Mouse (Mus musculus) limb, embryonic 10.5 days (tissue): ENCODE results near the gene Hmg20a. TPM values are rescaled to one million over a fixed set of nuclear protein-coding genes. Genes with fewer than 3 reads are reported as not detected.
A peak's percentile ranks its signal among the peaks of the same experiment; 100 is the strongest.

Source experiments
- DNase-seq: peaks from one replicate; pipeline ENCODE4 v3.0.0-alpha.2; 2017; ENCODE audit warnings: low spot score
- H3K27ac ChIP-seq: fragments of 300-500 bp; sonication (generic); 2 replicates; pipeline ENCODE4 v1.5.1; 2016; ENCODE audit warnings: mild to moderate bottlenecking
- H3K27me3 ChIP-seq: fragments of 300-500 bp; sonication (generic); 2 replicates; pipeline ENCODE4 v1.6.1; 2016; ENCODE audit warnings: low read depth, mild to moderate bottlenecking; ENCODE audit not compliant: poor library complexity, severe bottlenecking
- H3K36me3 ChIP-seq: fragments of 300-500 bp; sonication (generic); 2 replicates; pipeline ENCODE4 v1.6.1; 2016; ENCODE audit warnings: mild to moderate bottlenecking, moderate library complexity
- H3K4me1 ChIP-seq: fragments of 300-500 bp; sonication (generic); 2 replicates; pipeline ENCODE4 v1.6.1; 2016
- H3K4me3 ChIP-seq: fragments of 300-500 bp; sonication (generic); 2 replicates; pipeline ENCODE4 v1.5.1; 2016; ENCODE audit warnings: mild to moderate bottlenecking, moderate library complexity
- H3K9me3 ChIP-seq: fragments of 300-500 bp; sonication (generic); replicated peaks from 2 replicates; pipeline ENCODE4 v1.6.1; 2016; ENCODE audit warnings: mild to moderate bottlenecking
- WGBS: fragments of 180-500 bp; shearing (Covaris S2); methylation state at CpG from one replicate; pipeline ENCODE4 v1.1.7; 2016; 5-methylcytosine and 5-hydroxymethylcytosine counted together
- polyA plus RNA-seq: library from polyadenylated mRNA; unstranded; fragments of >200 nt; fragmentation: Nextera tagmentation; extraction: Ambion mirVana; gene quantifications from 2 replicates; pipeline ENCODE4 v1.2.1, GENCODE M21; 2016

The Hmg20a gene
- polyA plus RNA-seq, 1 experiment from 2014 or later: 67.5 TPM

- peaks cover 73% of the 10 kb centered on the region for H3K36me3 ChIP-seq
- 90% methylated on average over 3 of the region's 3 CpGs for WGBS
Measured at GRCm38 (mm10) chr9:56487651-56488050, 69.2 kb downstream of the Hmg20a start.

GRCm38 (mm10) chr9:56492391-56492790 is 74.0 kb downstream of the Hmg20a start:
- H3K36me3 ChIP-seq: peaks cover 90% of the 10 kb centered on the region
- 82% methylated on average over 3 of the region's 3 CpGs for WGBS
- no peak for DNase-seq
- no peaks in the 10 kb centered on the region for H3K9me3 ChIP-seq
- H3K4me3 ChIP-seq: no peak overlapping the region
- peaks cover 6% of the 10 kb centered on the region; the same call in 1 of the 2 replicates for H3K4me1 ChIP-seq
- H3K27ac ChIP-seq: no peak overlapping the region
- no peaks in the 10 kb centered on the region for H3K27me3 ChIP-seq

More at GRCm38 (mm10) chr9:56487651-56488050, 69.2 kb downstream of the Hmg20a start:
- H3K27me3 ChIP-seq: no peaks in the 10 kb centered on the region
- H3K27ac ChIP-seq: no peak overlapping the region
- no peak for DNase-seq
- no peaks in the 10 kb centered on the region for H3K9me3 ChIP-seq
- peaks cover 8% of the 10 kb centered on the region; the same call in 1 of the 2 replicates for H3K4me1 ChIP-seq
- no peak overlapping the region for H3K4me3 ChIP-seq

GRCm38 (mm10) chr9:56492916-56493315 is 74.5 kb downstream of the Hmg20a start:
- H3K27ac ChIP-seq: no peak overlapping the region
- DNase-seq: no peak
- H3K4me3 ChIP-seq: no peak overlapping the region
- WGBS: 71% methylated on average over 1 of the region's 1 CpGs
- H3K27me3 ChIP-seq: no peaks in the 10 kb centered on the region
- peaks cover 85% of the 10 kb centered on the region for H3K36me3 ChIP-seq
- H3K4me1 ChIP-seq: peaks cover 6% of the 10 kb centered on the region; the same call in 1 of the 2 replicates
- no peaks in the 10 kb centered on the region for H3K9me3 ChIP-seq

GRCm38 (mm10) chr9:56495088-56495487 is 76.7 kb downstream of the Hmg20a start:
- Histone ChIP-seq H3K9me3 (no peaks in the 10 kb centered on the region), H3K27me3 (no peaks in the 10 kb centered on the region), H3K4me1 (peaks cover 11% of the 10 kb centered on the region; the same call in 1 of the 2 replicates), H3K36me3 (peaks cover 63% of the 10 kb centered on the region), H3K27ac (no peak overlapping the region), H3K4me3 (no peak overlapping the region)
- WGBS: 69% methylated on average over 7 of the region's 7 CpGs
- no peak for DNase-seq

GRCm38 (mm10) chr9:56495795-56496232 is 77.4 kb downstream of the Hmg20a start:
- Histone ChIP-seq H3K27ac (0 out of 2 replicates have a peak overlapping the region, but pooled peaks have one; percentile 42), H3K27me3 (no peaks in the 10 kb centered on the region), H3K4me3 (no peak overlapping the region), H3K4me1 (peaks cover 11% of the 10 kb centered on the region; the same call in 1 of the 2 replicates), H3K9me3 (no peaks in the 10 kb centered on the region), H3K36me3 (peaks cover 56% of the 10 kb centered on the region)
- WGBS: 73% methylated on average over 5 of the region's 5 CpGs
- DNase-seq: no peak

GRCm38 (mm10) chr9:56496567-56496966 is 78.2 kb downstream of the Hmg20a start:
- Histone ChIP-seq H3K4me3 (no peak overlapping the region), H3K36me3 (peaks cover 48% of the 10 kb centered on the region), H3K27ac (no peak overlapping the region), H3K9me3 (no peaks in the 10 kb centered on the region), H3K4me1 (peaks cover 16% of the 10 kb centered on the region; the same call in 1 of the 2 replicates), H3K27me3 (no peaks in the 10 kb centered on the region)
- no peak for DNase-seq
- 89% methylated on average over 5 of the region's 5 CpGs for WGBS

- no peaks in the 10 kb centered on the region for H3K9me3 ChIP-seq
- no peak overlapping the region for H3K4me3 ChIP-seq
- H3K4me1 ChIP-seq: peaks cover 19% of the 10 kb centered on the region; the same call in 1 of the 2 replicates
- H3K36me3 ChIP-seq: peaks cover 41% of the 10 kb centered on the region
- no peaks in the 10 kb centered on the region for H3K27me3 ChIP-seq
- H3K27ac ChIP-seq: no peak overlapping the region
- no peak for DNase-seq
- WGBS: 85% methylated on average over 5 of the region's 5 CpGs
Measured at GRCm38 (mm10) chr9:56497181-56497864, 78.9 kb downstream of the Hmg20a start.

- 81% methylated on average over 8 of the region's 8 CpGs for WGBS
- Histone ChIP-seq H3K36me3 (peaks cover 20% of the 10 kb centered on the region), H3K4me3 (no peak overlapping the region), H3K9me3 (no peaks in the 10 kb centered on the region), H3K4me1 (peaks cover 26% of the 10 kb centered on the region), H3K27me3 (no peaks in the 10 kb centered on the region), H3K27ac (no peak overlapping the region)
- DNase-seq: no peak
Measured at GRCm38 (mm10) chr9:56499324-56500067, 81.1 kb downstream of the Hmg20a start.

GRCm38 (mm10) chr9:56500893-56501590 is 82.6 kb downstream of the Hmg20a start:
- H3K27me3 ChIP-seq: no peaks in the 10 kb centered on the region
- no peak overlapping the region for H3K4me3 ChIP-seq
- no peaks in the 10 kb centered on the region for H3K9me3 ChIP-seq
- no peak overlapping the region for H3K27ac ChIP-seq
- no peak for DNase-seq
- WGBS: 82% methylated on average over 8 of the region's 8 CpGs
- H3K4me1 ChIP-seq: peaks cover 37% of the 10 kb centered on the region
- H3K36me3 ChIP-seq: peaks cover 6% of the 10 kb centered on the region

GRCm38 (mm10) chr9:56501721-56502542 is 83.5 kb downstream of the Hmg20a start:
- no peak for DNase-seq
- no peaks in the 10 kb centered on the region for H3K27me3 ChIP-seq
- peaks cover 44% of the 10 kb centered on the region for H3K4me1 ChIP-seq
- no peaks in the 10 kb centered on the region for H3K36me3 ChIP-seq
- no peak overlapping the region for H3K27ac ChIP-seq
- 82% methylated on average over 10 of the region's 10 CpGs for WGBS
- H3K9me3 ChIP-seq: no peaks in the 10 kb centered on the region
- no peak overlapping the region for H3K4me3 ChIP-seq

GRCm38 (mm10) chr9:56502543-56502971 is 84.1 kb downstream of the Hmg20a start:
- no peaks in the 10 kb centered on the region for H3K27me3 ChIP-seq
- H3K27ac ChIP-seq: no peak overlapping the region
- no peak for DNase-seq
- H3K4me3 ChIP-seq: no peak overlapping the region
- H3K9me3 ChIP-seq: no peaks in the 10 kb centered on the region
- peaks cover 50% of the 10 kb centered on the region for H3K4me1 ChIP-seq
- 68% methylated on average over 8 of the region's 8 CpGs for WGBS
- no peaks in the 10 kb centered on the region for H3K36me3 ChIP-seq
